Mouse (Mus musculus): ENCODE data around the gene Nat8l.

Gene Nat8l

DNA sequence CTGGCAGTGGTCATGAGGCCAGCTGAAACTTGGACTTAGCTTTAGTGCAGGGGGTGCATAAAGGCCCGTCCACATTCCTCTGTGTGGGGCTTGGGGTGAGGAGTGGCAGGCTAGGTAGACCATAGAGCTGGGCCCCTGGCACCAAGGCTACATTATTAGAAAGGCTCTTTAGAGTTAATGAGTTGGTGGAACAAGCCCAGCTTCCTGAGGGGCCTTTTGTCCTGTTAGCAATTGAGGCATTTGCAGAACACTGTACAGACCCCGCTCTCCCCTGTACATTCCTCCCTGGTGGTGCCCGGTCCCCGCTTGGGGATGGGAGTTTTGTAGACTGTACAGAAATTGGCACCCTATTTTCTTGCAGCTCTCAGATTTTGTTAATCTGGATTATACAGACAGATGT is 6.9 kb downstream of the Nat8l start:
- in situ Hi-C loops (cut with MseI, MboI), result no loop called here

GRCm38 (mm10) chr5:34004618-34005017 is 8.8 kb downstream of the Nat8l start:
- in situ Hi-C loops (cut with MseI, MboI), result no loop called here

DNA sequence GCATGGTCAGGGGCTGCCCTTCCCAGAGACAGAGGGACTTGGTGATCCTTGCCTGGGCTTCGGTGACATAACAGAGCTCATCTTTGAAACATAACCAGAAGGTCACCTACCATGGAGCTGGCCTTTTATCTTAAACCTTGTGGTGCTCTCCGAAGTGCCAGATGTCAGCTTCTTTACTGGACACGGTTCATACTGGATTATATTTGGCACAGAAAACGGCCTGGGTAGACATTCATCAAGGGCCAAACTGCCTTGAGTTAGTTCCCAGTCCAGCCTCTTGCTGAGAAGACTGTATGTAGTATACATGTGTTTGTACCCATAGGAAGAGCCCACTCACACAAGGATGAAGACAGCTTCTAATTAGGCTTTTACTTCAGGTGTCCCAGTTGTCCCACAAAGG is 11.0 kb downstream of the Nat8l start:
- in situ Hi-C loops (cut with MseI, MboI), result no loop called here

GRCm38 (mm10) chr5:34007392-34007941 is 11.7 kb downstream of the Nat8l start:
- in situ Hi-C loops (cut with MseI, MboI), result no loop called here

DNA sequence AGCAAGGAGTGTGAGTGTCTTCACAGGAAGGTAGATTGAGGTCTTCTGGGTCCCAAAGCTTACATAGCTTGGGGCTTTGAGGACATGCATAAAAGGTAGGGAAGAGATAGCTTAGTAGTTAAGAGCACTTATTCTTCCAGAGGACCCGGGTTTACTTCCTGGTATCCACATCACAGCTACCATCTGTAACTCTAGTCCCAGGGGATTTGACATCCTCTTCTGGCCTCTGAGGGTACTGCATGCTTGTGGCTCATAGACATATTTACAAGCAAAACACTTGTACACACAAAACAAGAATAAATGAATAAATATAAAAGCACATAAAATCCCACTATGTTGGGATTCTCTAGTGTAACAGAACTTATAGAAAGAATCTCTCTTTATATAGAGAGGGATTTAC is 18.9 kb downstream of the Nat8l start:
- in situ Hi-C loops (cut with MseI, MboI), result no loop called here

GRCm38 (mm10) chr5:34018968-34019367 is 23.2 kb downstream of the Nat8l start:
- in situ Hi-C loops (cut with MseI, MboI), result no loop called here

DNA sequence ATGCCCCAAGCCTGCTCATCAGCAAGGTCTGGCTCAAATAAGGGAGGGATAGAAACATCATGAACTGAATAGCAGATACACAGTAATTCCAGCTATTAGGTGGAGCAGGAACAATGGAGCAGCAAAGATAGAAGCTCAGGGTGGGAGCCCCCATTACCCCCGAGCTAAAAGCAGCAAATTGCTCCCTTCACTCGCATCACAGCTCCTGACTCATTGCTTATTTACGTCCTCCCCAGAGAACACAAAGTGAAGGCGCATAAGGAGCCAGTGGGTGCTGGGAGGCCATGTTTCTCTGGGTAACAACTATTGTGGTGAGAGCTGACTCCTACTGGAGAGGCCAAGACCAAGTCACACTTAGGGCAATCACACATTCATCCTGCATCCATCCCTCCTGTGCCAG is 34.3 kb downstream of the Nat8l start:
- in situ Hi-C loops (cut with MseI, MboI), result no loop called here

DNA sequence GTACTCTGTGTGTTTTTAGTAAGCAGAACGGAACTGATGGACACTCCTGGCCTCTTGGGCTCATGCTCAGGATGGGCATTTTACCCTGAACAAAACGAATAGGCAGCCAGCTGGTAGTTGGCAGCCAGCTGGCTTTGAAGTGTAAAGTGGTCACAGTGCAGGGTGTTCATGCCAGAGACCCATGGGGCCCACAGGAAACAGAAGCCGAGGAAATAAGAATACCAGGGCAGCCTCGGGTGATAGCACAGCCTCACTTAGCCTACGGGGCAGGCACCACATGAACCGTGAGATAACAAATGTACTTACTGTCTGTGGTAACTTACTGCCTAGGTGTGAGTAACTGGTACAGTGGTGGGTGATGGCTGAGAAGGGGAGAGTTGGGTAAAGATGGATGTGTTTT is 35.2 kb downstream of the Nat8l start:
- in situ Hi-C loops (cut with MseI, MboI), result no loop called here

DNA sequence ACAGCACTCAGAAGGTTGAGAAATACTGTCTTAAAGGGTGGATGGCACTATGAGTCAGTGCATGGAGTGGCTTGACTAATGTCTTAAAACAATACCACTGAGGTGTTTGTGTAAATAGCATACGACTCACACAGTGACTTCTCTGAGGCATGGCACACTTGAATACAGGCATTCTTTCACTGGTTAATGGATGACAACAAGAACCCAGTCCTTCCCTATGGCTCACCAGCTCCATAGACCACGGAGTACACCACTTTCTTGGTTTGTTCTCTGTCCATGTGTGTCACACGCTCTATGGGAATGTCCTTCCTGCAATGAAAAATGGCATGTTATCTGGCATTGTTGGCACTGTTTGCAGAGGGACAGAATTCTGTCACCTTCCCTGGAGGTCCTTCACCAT is 36.7 kb downstream of the Nat8l start:
- in situ Hi-C loops (cut with MseI, MboI), result no loop called here

All from mouse trophoblast stem cell (cell line).